Mouse (Mus musculus) stomach, postnatal 0 days (tissue): ENCODE measurements around the gene Jhy. TPM values are rescaled to one million over a fixed set of nuclear protein-coding genes. Genes with fewer than 3 reads are reported as not detected.

Experiments used
- ATAC-seq: fragments of 200-750 bp; cut with Nextera tagmentation; 2 replicates; pipeline ENCODE4 v1.8.0; 2017; ENCODE audit not compliant: low FRiP score, low TSS enrichment
- DNase-seq: peaks from one replicate; pipeline ENCODE4 v3.0.0-alpha.2; 2016; ENCODE audit warnings: low spot score
- H3K27ac ChIP-seq: fragments of 300-500 bp; sonication (generic); replicated peaks from 2 replicates; pipeline ENCODE4 v1.5.1; 2014; ENCODE audit warnings: mild to moderate bottlenecking, control low read depth
- H3K27me3 ChIP-seq: fragments of 300-500 bp; sonication (generic); 2 replicates; pipeline ENCODE4 v1.6.1; 2014; ENCODE audit warnings: low read length; ENCODE audit not compliant: control insufficient read depth, insufficient read depth
- H3K36me3 ChIP-seq: fragments of 300-500 bp; sonication (generic); 2 replicates; pipeline ENCODE4 v1.6.1; 2014; ENCODE audit warnings: low read length, mixed read lengths; ENCODE audit not compliant: control insufficient read depth, insufficient read depth
- H3K4me1 ChIP-seq: fragments of 300-500 bp; sonication (generic); replicated peaks from 2 replicates; pipeline ENCODE4 v1.6.1; 2014; ENCODE audit warnings: antibody characterized with exemption; ENCODE audit not compliant: control insufficient read depth, insufficient read depth
- H3K4me2 ChIP-seq: fragments of 300-500 bp; sonication (generic); replicated peaks from 2 replicates; pipeline ENCODE4 v1.6.1; 2014; ENCODE audit warnings: low read depth, mild to moderate bottlenecking, control low read depth, moderate library complexity
- H3K4me3 ChIP-seq: fragments of 300-500 bp; sonication (generic); 2 replicates; pipeline ENCODE4 v1.5.1; 2014; ENCODE audit warnings: low read depth, low read length, control low read depth
- H3K9ac ChIP-seq: fragments of 300-500 bp; sonication (generic); 2 replicates; pipeline ENCODE4 v1.6.1; 2014; ENCODE audit warnings: mild to moderate bottlenecking, low read length, control low read depth, mixed read lengths
- H3K9me3 ChIP-seq: fragments of 300-500 bp; sonication (generic); 2 replicates; pipeline ENCODE4 v1.6.1; 2016; ENCODE audit warnings: low read length; ENCODE audit not compliant: control insufficient read depth
- CTCF ChIP-seq: IDR thresholded peaks from 2 replicates; pipeline ENCODE4 v1.5.1; 2016; ENCODE audit warnings: antibody characterized with exemption, low read depth, mild to moderate bottlenecking, moderate library complexity
- EP300 ChIP-seq: optimal IDR thresholded peaks from 2 replicates; pipeline ENCODE3; 2016; ENCODE audit warnings: antibody characterized with exemption
- WGBS: fragments of 180-500 bp; shearing (Covaris S2); extraction: QIAGEN DNeasy Blood & Tissue Kit; methylation state at CpG from one replicate; pipeline ENCODE4 v1.1.7; 2014; 5-methylcytosine and 5-hydroxymethylcytosine counted together
- polyA plus RNA-seq: library from polyadenylated mRNA; unstranded; fragments of >200 nt; fragmentation: Nextera tagmentation; extraction: Ambion mirVana; gene quantifications from 2 replicates; pipeline ENCODE4 v1.2.1, GENCODE M21; 2015

The Jhy gene
- 0.04 and 0.07 TPM in 2 replicates for polyA plus RNA-seq

- Histone ChIP-seq H3K27ac (no peak within 1 kb of the TSS), H3K27me3 (no peaks in the 10 kb centered on the region), H3K36me3 (no peaks in the 10 kb centered on the region), H3K9ac (peak within 1 kb of the TSS; percentile 27; the same call in 1 of the 2 replicates), H3K4me1 (no peaks in the 10 kb centered on the region), H3K4me2 (peak within 1 kb of the TSS; percentile 66), H3K4me3 (peak within 1 kb of the TSS; percentile 31), H3K9me3 (no peaks in the 10 kb centered on the region)
- TF ChIP-seq EP300: no peak
- no peak for TF ChIP-seq CTCF
- DNase-seq: peak; percentile 31
- ATAC-seq: no peak
- WGBS: 4% methylated on average over 39 of the region's 51 CpGs
These were observed at the start of gene Jhy for GRCm38 (mm10) chr9:40963586-40964417. Gene Jhy (minus strand): TSS chr9:40964118.

GRCm38 (mm10) chr9:41012456-41012855, 48.5 kb upstream of the Jhy start:
- 86% methylated on average over 5 of the region's 5 CpGs for WGBS
- ATAC-seq: no peak
- TF ChIP-seq EP300: no peak
- TF ChIP-seq CTCF: no peak

GRCm38 (mm10) chr9:41011512-41012436, 47.9 kb upstream of the Jhy start:
- Histone ChIP-seq H3K9me3 (no peaks in the 10 kb centered on the region), H3K27ac (no peak overlapping the region), H3K4me3 (no peak overlapping the region), H3K27me3 (no peaks in the 10 kb centered on the region), H3K9ac (no peak overlapping the region), H3K4me2 (no peak overlapping the region), H3K4me1 (no peaks in the 10 kb centered on the region), H3K36me3 (no peaks in the 10 kb centered on the region)
- 69% methylated on average over 13 of the region's 13 CpGs for WGBS
- no peak for DNase-seq
- TF ChIP-seq CTCF: no peak
- TF ChIP-seq EP300: no peak
- ATAC-seq: no peak

More at GRCm38 (mm10) chr9:41012456-41012855, 48.5 kb upstream of the Jhy start:
- Histone ChIP-seq H3K4me3 (no peak overlapping the region), H3K9me3 (no peaks in the 10 kb centered on the region), H3K27ac (no peak overlapping the region), H3K27me3 (no peaks in the 10 kb centered on the region), H3K4me1 (no peaks in the 10 kb centered on the region), H3K9ac (no peak overlapping the region), H3K4me2 (no peak overlapping the region), H3K36me3 (no peaks in the 10 kb centered on the region)
- DNase-seq: no peak

GRCm38 (mm10) chr9:41007785-41008184, 43.9 kb upstream of the Jhy start:
- Histone ChIP-seq H3K9ac (no peak overlapping the region), H3K4me1 (no peaks in the 10 kb centered on the region)
- 31% methylated on average over 1 of the region's 1 CpGs for WGBS

GRCm38 (mm10) chr9:41004415-41004814, 40.5 kb upstream of the Jhy start, which contains the start of gene Crtam:
Gene Crtam (minus strand): TSS chr9:41004628.
- DNase-seq (no peak), ATAC-seq (no peak)
- no peak within 1 kb of the TSS for H3K4me2 ChIP-seq
- no peak within 1 kb of the TSS for H3K4me3 ChIP-seq
- H3K36me3 ChIP-seq: no peaks in the 10 kb centered on the region
- no peaks in the 10 kb centered on the region for H3K9me3 ChIP-seq
- no peaks in the 10 kb centered on the region for H3K27me3 ChIP-seq
- 40% methylated on average over 4 of the region's 4 CpGs for WGBS
- no peak within 1 kb of the TSS for H3K27ac ChIP-seq
- no peaks in the 10 kb centered on the region for H3K4me1 ChIP-seq
- no peak for TF ChIP-seq EP300
- no peak for TF ChIP-seq CTCF
- no peak within 1 kb of the TSS for H3K9ac ChIP-seq

More at GRCm38 (mm10) chr9:41007785-41008184, 43.9 kb upstream of the Jhy start:
- Histone ChIP-seq H3K4me3 (no peak overlapping the region), H3K36me3 (no peaks in the 10 kb centered on the region), H3K27me3 (no peaks in the 10 kb centered on the region), H3K4me2 (no peak overlapping the region), H3K27ac (no peak overlapping the region), H3K9me3 (no peaks in the 10 kb centered on the region)
- DNase-seq (no peak), ATAC-seq (no peak)
- TF ChIP-seq CTCF (no peak), EP300 (no peak)
